Mouse (Mus musculus) left cerebral cortex, postnatal 4 days (tissue): ENCODE results near the gene Adamtsl1. TPM values are rescaled to one million over a fixed set of nuclear protein-coding genes. Genes with fewer than 3 reads are reported as not detected.
A peak's percentile ranks its signal among the peaks of the same experiment; 100 is the strongest.

Source experiments
- DNase-seq: peaks from one replicate; pipeline ENCODE4 v3.0.0-alpha.2; 2022
- intact Hi-C: fragments of 180-260 bp; cut with DNase I; formaldehyde crosslinking; loops from one replicate; pipeline ENCODE4 v1.15.1; 2025
- total RNA-seq, 2 experiments: library from RNA; stranded (reverse); gene quantifications; 2 replicates each; pipeline ENCODE4 v1.2.3; 2021

Gene Adamtsl1
- total RNA-seq, 2 experiments from 2014 or later, result 12.3 to 12.4 TPM

- no peak for DNase-seq
- intact Hi-C loops, result no loop called here
These were observed 845.4 kb downstream of the Adamtsl1 start for GRCm38 (mm10) chr4:86359398-86359797.

GRCm38 (mm10) chr4:86369055-86369454 is 855.1 kb downstream of the Adamtsl1 start:
- DNase-seq, result no peak
- intact Hi-C loops, result no loop called here

GRCm38 (mm10) chr4:86373166-86373565 is 859.2 kb downstream of the Adamtsl1 start:
- intact Hi-C loops, result no loop called here

GRCm38 (mm10) chr4:86383124-86383523 is 869.2 kb downstream of the Adamtsl1 start:
- no peak for DNase-seq
- intact Hi-C loops, result no loop called here

More at GRCm38 (mm10) chr4:86373166-86373565, 859.2 kb downstream of the Adamtsl1 start:
- no peak for DNase-seq

- intact Hi-C loops, result no loop called here
- DNase-seq, result no peak
These were observed 871.1 kb downstream of the Adamtsl1 start for GRCm38 (mm10) chr4:86385121-86385520.

GRCm38 (mm10) chr4:86388430-86388829 is 874.5 kb downstream of the Adamtsl1 start:
- intact Hi-C loops, result no loop called here
- peak; percentile 11 for DNase-seq

GRCm38 (mm10) chr4:86391176-86391575 is 877.2 kb downstream of the Adamtsl1 start:
- intact Hi-C loops, result no loop called here

GRCm38 (mm10) chr4:86395636-86396035 is 881.7 kb downstream of the Adamtsl1 start:
- intact Hi-C loops, result no loop called here

More at GRCm38 (mm10) chr4:86391176-86391575, 877.2 kb downstream of the Adamtsl1 start:
- DNase-seq, result no peak

GRCm38 (mm10) chr4:86396672-86397288 is 882.8 kb downstream of the Adamtsl1 start:
- intact Hi-C loops, result no loop called here
- no peak for DNase-seq

More at GRCm38 (mm10) chr4:86395636-86396035, 881.7 kb downstream of the Adamtsl1 start:
- no peak for DNase-seq

- no peak for DNase-seq
- intact Hi-C loops, result no loop called here
These were observed 883.5 kb downstream of the Adamtsl1 start for GRCm38 (mm10) chr4:86397470-86397869.

GRCm38 (mm10) chr4:86401116-86401515 is 887.1 kb downstream of the Adamtsl1 start:
- DNase-seq, result no peak
- intact Hi-C loops, result no loop called here

GRCm38 (mm10) chr4:86406501-86407199 is 892.7 kb downstream of the Adamtsl1 start:
- no peak for DNase-seq
- intact Hi-C loops, result no loop called here

GRCm38 (mm10) chr4:86407200-86407527 is 893.2 kb downstream of the Adamtsl1 start:
- no peak for DNase-seq
- intact Hi-C loops, result no loop called here

- intact Hi-C loops, result no loop called here
- DNase-seq, result no peak
These were observed 894.4 kb downstream of the Adamtsl1 start for GRCm38 (mm10) chr4:86408421-86408820.

GRCm38 (mm10) chr4:86410946-86411345 is 897.0 kb downstream of the Adamtsl1 start:
- DNase-seq, result no peak
- intact Hi-C loops, result no loop called here

- no peak for DNase-seq
- intact Hi-C loops, result no loop called here
These were observed 899.4 kb downstream of the Adamtsl1 start for GRCm38 (mm10) chr4:86413388-86413787.

GRCm38 (mm10) chr4:86416401-86417025 is 902.5 kb downstream of the Adamtsl1 start:
- DNase-seq, result peak; percentile 26
- intact Hi-C loops, result no loop called here

GRCm38 (mm10) chr4:86422586-86422985 is 908.6 kb downstream of the Adamtsl1 start:
- DNase-seq, result no peak
- intact Hi-C loops, result no loop called here

- intact Hi-C loops, result no loop called here
- peak; percentile 80 for DNase-seq
These were observed 911.6 kb downstream of the Adamtsl1 start for GRCm38 (mm10) chr4:86425581-86425980.

GRCm38 (mm10) chr4:86426549-86426948 is 912.6 kb downstream of the Adamtsl1 start:
- no peak for DNase-seq
- intact Hi-C loops, result no loop called here

GRCm38 (mm10) chr4:86427312-86427711 is 913.3 kb downstream of the Adamtsl1 start:
- intact Hi-C loops, result no loop called here
- DNase-seq, result no peak
